Mouse (Mus musculus): Measurements from ENCODE around the gene Rasgrp2. TPM values are rescaled to one million over a fixed set of nuclear protein-coding genes. Genes with fewer than 3 reads are reported as not detected.

The Rasgrp2 gene
- total and polyA plus RNA-seq, 2 experiments from 2014 or later = 252 to 283 TPM

DNA sequence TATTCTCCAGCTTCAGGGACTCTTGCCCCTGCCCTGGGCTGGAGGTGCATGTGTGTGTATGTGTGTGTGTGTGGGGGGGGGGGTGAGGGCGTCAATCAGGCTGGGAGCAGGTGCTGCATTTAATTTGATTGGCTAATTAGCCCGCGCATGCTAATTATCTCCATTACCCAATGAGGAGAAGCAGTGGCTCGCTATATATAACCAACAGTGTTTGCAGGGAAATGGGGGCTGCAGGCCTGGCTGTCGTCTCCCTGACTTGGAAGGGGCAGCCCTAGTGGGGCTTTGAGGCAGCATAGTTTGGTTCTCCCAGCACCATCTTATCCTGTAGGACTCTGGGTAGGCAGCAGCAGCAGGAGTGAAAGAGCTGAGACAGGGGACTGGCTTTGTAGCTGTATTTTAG lies 26.5 kb downstream of the Rasgrp2 start:
- H3K27ac ChIP-seq = no peak overlapping the region
- H3K9me3 ChIP-seq (ENCODE audit: low read length) = no peaks in the 10 kb centered on the region
- H3K4me2 ChIP-seq (ENCODE audit: low read depth, low read length) = no peak overlapping the region
- ATAC-seq (0 out of 2 replicates have a peak, but pooled peaks have one; percentile 1), DNase-seq (ENCODE audit: low spot score) (no peak)
- WGBS = 38% methylated on average over 5 of the region's 5 CpGs
- H3K27me3 ChIP-seq (ENCODE audit: insufficient read depth, low read length) = no peaks in the 10 kb centered on the region
- H3K4me1 ChIP-seq (ENCODE audit: insufficient read depth, low read length) = peaks cover 63% of the 10 kb centered on the region
- no peaks in the 10 kb centered on the region for H3K36me3 ChIP-seq (ENCODE audit: insufficient read depth, low read length)
- H3K9ac ChIP-seq (replicated peaks; ENCODE audit: low read length) = no peak overlapping the region
- TF ChIP-seq CTCF (IDR thresholded peaks at IDR 0.05; ENCODE audit: low read depth) = no peak
- no peak overlapping the region for H3K4me3 ChIP-seq (ENCODE audit: low read length)

DNA sequence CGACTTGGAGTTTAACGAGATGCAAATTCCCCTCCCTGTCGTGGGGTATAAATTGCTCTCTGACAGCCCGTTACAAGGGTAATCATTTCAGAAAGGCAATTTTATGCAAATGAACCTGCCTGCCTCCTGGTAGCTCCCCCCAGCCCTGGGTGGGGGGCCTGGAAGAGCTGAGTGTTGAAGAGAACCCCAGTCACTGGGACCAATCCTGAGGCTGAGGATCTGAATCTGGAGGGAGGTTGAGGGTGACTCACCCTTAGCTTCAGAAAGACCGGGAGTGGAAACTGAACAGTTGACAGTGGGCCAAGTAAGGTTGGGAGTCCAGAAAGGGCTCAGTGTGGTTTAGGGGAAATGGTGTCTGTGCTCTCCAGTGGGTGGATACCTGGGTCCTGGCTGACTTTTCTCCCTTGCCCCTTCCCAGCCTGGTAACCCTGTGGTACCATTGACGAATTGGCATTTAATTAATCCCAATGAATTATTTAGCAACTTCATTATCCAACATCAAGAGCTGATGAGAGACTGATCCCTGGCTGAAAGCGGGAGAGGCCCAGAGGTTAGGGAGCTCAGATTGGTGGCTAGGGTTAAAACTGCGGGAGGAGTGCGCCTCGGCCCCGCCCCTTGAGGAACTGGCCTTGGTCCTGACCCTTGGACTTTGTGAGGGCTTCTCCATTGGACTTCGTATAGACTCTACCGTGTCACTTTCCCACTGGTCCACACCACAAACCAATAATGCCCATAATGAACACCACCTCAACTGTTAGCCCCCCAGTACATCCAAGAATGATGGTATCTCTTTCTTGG lies 27.8 kb downstream of the Rasgrp2 start:
- TF ChIP-seq CTCF (IDR thresholded peaks at IDR 0.05; ENCODE audit: low read depth) = no peak
- no peaks in the 10 kb centered on the region for H3K36me3 ChIP-seq (ENCODE audit: insufficient read depth, low read length)
- H3K27me3 ChIP-seq (ENCODE audit: insufficient read depth, low read length) = no peaks in the 10 kb centered on the region
- DNase-seq (ENCODE audit: low spot score) = no peak
- no peaks in the 10 kb centered on the region for H3K9me3 ChIP-seq (ENCODE audit: low read length)
- 25% methylated on average over 13 of the region's 13 CpGs for WGBS
- peaks cover 50% of the 10 kb centered on the region for H3K4me1 ChIP-seq (ENCODE audit: insufficient read depth, low read length)
- no peak overlapping the region for H3K27ac ChIP-seq
- 0 out of 2 replicates have a peak overlapping the region, but pooled peaks have one; percentile 28 for H3K4me3 ChIP-seq (ENCODE audit: low read length)
- no peak overlapping the region for H3K9ac ChIP-seq (replicated peaks; ENCODE audit: low read length)
- ATAC-seq = no peak
- peak overlapping the region; percentile 53; the same call in 1 of the 2 replicates for H3K4me2 ChIP-seq (ENCODE audit: low read depth, low read length)

DNA sequence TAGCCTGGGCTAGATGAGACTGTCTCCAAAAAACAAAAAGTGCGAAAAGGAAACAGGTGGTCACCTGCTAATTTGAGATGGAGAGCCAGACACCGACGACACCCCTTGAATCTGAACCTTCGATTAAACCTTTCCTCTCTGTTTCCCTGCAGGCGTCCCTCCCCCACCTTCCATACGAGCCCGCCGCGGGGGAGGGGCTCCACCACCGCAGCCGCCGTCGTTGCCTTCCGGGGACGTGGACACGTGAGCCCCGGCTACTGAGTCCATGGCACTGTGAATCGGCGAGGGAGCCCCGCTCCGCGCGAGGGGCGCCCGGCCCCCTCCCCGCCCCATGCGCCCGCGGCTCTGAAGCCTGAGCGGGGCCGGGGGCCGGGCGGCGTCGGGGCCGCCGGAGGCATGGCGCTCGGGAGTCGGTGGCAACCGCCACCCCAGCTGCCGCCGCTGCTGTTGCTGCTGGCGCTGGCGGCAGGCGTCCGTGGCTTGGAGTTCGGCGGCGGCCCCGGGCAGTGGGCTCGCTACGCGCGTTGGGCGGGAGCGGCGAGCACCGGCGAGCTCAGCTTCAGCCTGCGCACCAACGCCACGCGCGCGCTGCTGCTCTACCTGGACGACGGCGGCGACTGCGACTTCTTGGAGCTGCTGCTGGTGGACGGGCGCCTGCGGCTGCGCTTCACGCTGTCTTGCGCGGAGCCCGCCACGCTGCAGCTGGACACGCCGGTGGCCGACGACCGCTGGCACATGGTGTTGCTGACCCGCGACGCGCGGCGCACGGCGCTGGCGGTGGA lies 28.7 kb downstream of the Rasgrp2 start:
- WGBS = 4% methylated on average over 76 of the region's 94 CpGs
- H3K4me1 ChIP-seq (ENCODE audit: insufficient read depth, low read length) = peaks cover 41% of the 10 kb centered on the region
- ATAC-seq = peak; percentile 28; the same call in 1 of the 2 replicates
- H3K4me2 ChIP-seq (ENCODE audit: low read depth, low read length) = peak overlapping the region; percentile 53
- H3K27me3 ChIP-seq (ENCODE audit: insufficient read depth, low read length) = no peaks in the 10 kb centered on the region
- H3K9ac ChIP-seq (replicated peaks; ENCODE audit: low read length) = peak overlapping the region; percentile 41
- peak; percentile 57 for DNase-seq (ENCODE audit: low spot score)
- no peaks in the 10 kb centered on the region for H3K9me3 ChIP-seq (ENCODE audit: low read length)
- peak overlapping the region; percentile 28 for H3K4me3 ChIP-seq (ENCODE audit: low read length)
- no peak for TF ChIP-seq CTCF (IDR thresholded peaks at IDR 0.05; ENCODE audit: low read depth)
- 0 out of 2 replicates have a peak overlapping the region, but pooled peaks have one; percentile 15 for H3K27ac ChIP-seq
- H3K36me3 ChIP-seq (ENCODE audit: insufficient read depth, low read length) = no peaks in the 10 kb centered on the region

DNA sequence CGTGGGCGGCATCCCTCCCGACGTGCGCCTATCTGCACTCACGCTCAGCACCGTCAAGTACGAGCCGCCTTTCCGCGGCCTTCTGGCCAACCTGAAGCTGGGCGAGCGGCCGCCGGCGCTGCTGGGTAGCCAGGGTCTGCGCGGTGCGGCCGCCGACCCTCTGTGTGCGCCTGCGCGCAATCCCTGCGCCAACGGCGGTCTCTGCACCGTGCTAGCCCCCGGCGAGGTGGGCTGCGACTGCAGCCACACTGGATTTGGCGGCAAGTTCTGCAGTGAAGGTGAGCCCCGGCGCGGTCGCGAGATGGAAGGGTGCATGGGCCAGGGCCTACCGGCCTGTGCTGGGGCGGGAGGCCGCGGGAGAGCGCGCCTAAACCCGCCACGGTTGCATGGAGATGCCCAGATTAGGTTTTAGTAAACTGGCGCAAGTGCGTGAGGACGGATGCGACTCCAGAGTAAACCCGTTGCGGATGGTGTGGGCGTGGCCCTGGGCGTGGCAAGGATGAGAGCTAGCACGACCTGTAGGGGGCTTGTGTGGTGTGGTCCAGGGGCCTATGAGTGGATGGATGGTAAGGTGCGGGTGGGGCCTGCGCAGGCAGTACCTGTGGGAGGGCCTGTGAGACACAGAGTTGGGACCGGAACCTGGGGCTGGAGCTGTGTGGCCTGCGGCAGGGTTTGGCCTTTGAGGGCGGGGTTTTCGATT lies 29.5 kb downstream of the Rasgrp2 start:
- no peak overlapping the region for H3K27ac ChIP-seq
- peak overlapping the region; percentile 41 for H3K9ac ChIP-seq (replicated peaks; ENCODE audit: low read length)
- H3K36me3 ChIP-seq (ENCODE audit: insufficient read depth, low read length) = no peaks in the 10 kb centered on the region
- peak; percentile 32 for TF ChIP-seq CTCF (IDR thresholded peaks at IDR 0.05; ENCODE audit: low read depth)
- WGBS = 8% methylated on average over 60 of the region's 60 CpGs
- H3K27me3 ChIP-seq (ENCODE audit: insufficient read depth, low read length) = no peaks in the 10 kb centered on the region
- H3K4me3 ChIP-seq (ENCODE audit: low read length) = peak overlapping the region; percentile 28
- DNase-seq (ENCODE audit: low spot score) (no peak), ATAC-seq (0 out of 2 replicates have a peak, but pooled peaks have one; percentile 30)
- H3K9me3 ChIP-seq (ENCODE audit: low read length) = no peaks in the 10 kb centered on the region
- peak overlapping the region; percentile 53 for H3K4me2 ChIP-seq (ENCODE audit: low read depth, low read length)
- H3K4me1 ChIP-seq (ENCODE audit: insufficient read depth, low read length) = peaks cover 33% of the 10 kb centered on the region

DNA sequence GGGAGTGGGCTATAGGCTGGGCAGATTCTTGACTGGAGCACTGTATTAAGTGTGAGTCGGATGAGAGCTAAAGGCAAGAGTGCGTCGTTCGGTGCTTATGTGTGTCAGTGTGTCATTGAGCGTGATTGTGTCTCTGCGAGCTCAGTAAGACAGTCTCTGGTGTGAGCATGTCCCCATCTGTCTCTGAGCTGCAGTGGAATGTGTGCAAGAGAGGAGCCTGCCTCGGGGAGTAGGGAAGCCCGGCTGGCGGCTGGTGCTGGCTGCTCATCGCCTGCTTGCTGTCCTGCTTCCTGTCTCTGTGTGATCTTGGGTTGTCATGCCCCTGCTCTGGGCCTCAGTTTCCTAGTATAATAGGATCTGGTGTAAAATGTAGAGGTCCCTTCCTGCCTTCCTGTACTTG lies 43.9 kb downstream of the Rasgrp2 start:
- H3K27me3 ChIP-seq (ENCODE audit: insufficient read depth, low read length) = no peaks in the 10 kb centered on the region
- no peak for DNase-seq (ENCODE audit: low spot score)
- ATAC-seq = no peak
- H3K4me1 ChIP-seq (ENCODE audit: insufficient read depth, low read length) = peaks cover 44% of the 10 kb centered on the region
- H3K4me2 ChIP-seq (ENCODE audit: low read depth, low read length) = no peak overlapping the region
- H3K4me3 ChIP-seq (ENCODE audit: low read length) = no peak overlapping the region
- no peak overlapping the region for H3K9ac ChIP-seq (replicated peaks; ENCODE audit: low read length)
- H3K9me3 ChIP-seq (ENCODE audit: low read length) = no peaks in the 10 kb centered on the region
- no peak overlapping the region for H3K27ac ChIP-seq
- 41% methylated on average over 10 of the region's 10 CpGs for WGBS
- no peaks in the 10 kb centered on the region for H3K36me3 ChIP-seq (ENCODE audit: insufficient read depth, low read length)
- no peak for TF ChIP-seq CTCF (IDR thresholded peaks at IDR 0.05; ENCODE audit: low read depth)

DNA sequence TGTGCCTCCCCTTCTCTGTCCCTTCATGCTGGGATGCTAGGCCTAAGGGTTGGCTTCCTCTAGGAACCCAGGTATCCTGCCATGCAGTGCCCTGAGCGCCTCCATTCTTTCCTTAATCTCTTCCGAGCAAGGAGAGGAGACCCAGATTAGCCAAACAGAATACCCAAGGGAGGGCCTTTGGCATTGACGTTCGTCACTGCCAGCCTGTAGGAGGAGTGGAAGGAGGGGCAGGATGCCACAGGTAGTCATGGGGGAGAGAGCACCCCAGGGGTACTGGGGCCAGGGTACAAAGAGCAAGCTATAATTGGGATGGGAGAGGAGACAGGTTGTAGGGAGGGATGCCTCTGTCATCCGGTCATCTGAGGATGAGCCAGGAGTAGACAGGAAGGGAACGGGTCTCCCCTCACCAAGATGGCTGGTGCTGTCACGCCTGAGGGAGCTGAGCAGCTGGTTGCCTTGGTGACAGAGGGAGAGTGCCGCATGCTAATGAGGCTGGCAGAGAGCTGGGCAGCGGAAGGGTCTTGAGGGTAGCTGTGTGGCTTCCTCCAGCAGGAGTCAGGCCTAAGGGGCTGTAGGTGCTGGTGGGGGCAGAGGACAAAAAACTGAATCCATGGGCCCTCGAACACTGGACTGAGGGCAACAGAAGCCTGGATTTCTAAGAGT lies 46.8 kb downstream of the Rasgrp2 start:
- no peaks in the 10 kb centered on the region for H3K27me3 ChIP-seq (ENCODE audit: insufficient read depth, low read length)
- H3K4me2 ChIP-seq (ENCODE audit: low read depth, low read length) = peak overlapping the region; percentile 33; the same call in 1 of the 2 replicates
- ATAC-seq (peak; percentile 90), DNase-seq (ENCODE audit: low spot score) (peak; percentile 90)
- H3K27ac ChIP-seq = peak overlapping the region; percentile 80
- no peaks in the 10 kb centered on the region for H3K36me3 ChIP-seq (ENCODE audit: insufficient read depth, low read length)
- no peak overlapping the region for H3K4me3 ChIP-seq (ENCODE audit: low read length)
- peaks cover 48% of the 10 kb centered on the region for H3K4me1 ChIP-seq (ENCODE audit: insufficient read depth, low read length)
- 8% methylated on average over 10 of the region's 10 CpGs for WGBS
- peak overlapping the region; percentile 4; the same call in 1 of the 2 replicates for H3K9ac ChIP-seq (replicated peaks; ENCODE audit: low read length)
- TF ChIP-seq CTCF (IDR thresholded peaks at IDR 0.05; ENCODE audit: low read depth) = no peak
- H3K9me3 ChIP-seq (ENCODE audit: low read length) = no peaks in the 10 kb centered on the region

Measured in hindbrain, postnatal 0 days (tissue).